Mouse (Mus musculus) liver, postnatal 0 days (tissue): ENCODE results near the gene Hnrnpa1.

Source experiments
- CTCF ChIP-seq: sonication (generic); IDR thresholded peaks from 2 replicates; pipeline ENCODE4 v1.5.1; 2016; ENCODE audit warnings: antibody characterized with exemption, low read depth
- EP300 ChIP-seq: IDR thresholded peaks from 2 replicates; pipeline ENCODE4 v1.6.1; 2016; ENCODE audit warnings: antibody characterized with exemption, low read depth, mild to moderate bottlenecking

- no peak for TF ChIP-seq CTCF
- peak; percentile 55; the same call in 1 of the 2 replicates for TF ChIP-seq EP300
These were observed 12.4 kb downstream of the Hnrnpa1 start for GRCm38 (mm10) chr15:103252660-103253059.
